Mouse (Mus musculus) hindbrain, postnatal 0 days (tissue): ENCODE data around the gene Sertad2. TPM values are rescaled to one million over a fixed set of nuclear protein-coding genes. Genes with fewer than 3 reads are reported as not detected.

ENCODE experiments used
- ATAC-seq: fragments of 200-750 bp; cut with Nextera tagmentation; 2 replicates; pipeline ENCODE4 v1.8.0; 2017; ENCODE audit warnings: mild to moderate bottlenecking, moderate TSS enrichment, moderate library complexity
- DNase-seq: peaks from one replicate; pipeline ENCODE4 v3.0.0-alpha.2; 2015; ENCODE audit warnings: low spot score
- H3K27ac ChIP-seq: fragments of 300-500 bp; sonication (generic); 2 replicates; pipeline ENCODE4 v1.5.1; 2014; ENCODE audit warnings: mild to moderate bottlenecking
- H3K27me3 ChIP-seq: fragments of 300-500 bp; sonication (generic); 2 replicates; pipeline ENCODE4 v1.6.1; 2014; ENCODE audit warnings: low read length, mixed read lengths; ENCODE audit not compliant: insufficient read depth
- H3K36me3 ChIP-seq: fragments of 300-500 bp; sonication (generic); 2 replicates; pipeline ENCODE4 v1.6.1; 2014; ENCODE audit warnings: low read length, mixed read lengths; ENCODE audit not compliant: insufficient read depth
- H3K4me1 ChIP-seq: fragments of 300-500 bp; sonication (generic); 2 replicates; pipeline ENCODE4 v1.6.1; 2014; ENCODE audit warnings: antibody characterized with exemption, low read length, mixed read lengths; ENCODE audit not compliant: insufficient read depth
- H3K4me2 ChIP-seq: fragments of 300-500 bp; sonication (generic); 2 replicates; pipeline ENCODE4 v1.6.1; 2014; ENCODE audit warnings: low read depth, mild to moderate bottlenecking, low read length, moderate library complexity, mixed read lengths
- H3K4me3 ChIP-seq: fragments of 300-500 bp; sonication (generic); 2 replicates; pipeline ENCODE4 v1.5.1; 2014; ENCODE audit warnings: low read length
- H3K9ac ChIP-seq: fragments of 300-500 bp; sonication (generic); replicated peaks from 2 replicates; pipeline ENCODE4 v1.6.1; 2014; ENCODE audit warnings: mild to moderate bottlenecking, low read length, moderate library complexity, mixed read lengths
- H3K9me3 ChIP-seq: fragments of 300-500 bp; sonication (generic); 2 replicates; pipeline ENCODE4 v1.6.1; 2016; ENCODE audit warnings: low read length, mixed read lengths
- CTCF ChIP-seq: IDR thresholded peaks from 2 replicates; pipeline ENCODE4 v1.5.1; 2016; ENCODE audit warnings: antibody characterized with exemption, control low read depth, low read depth
- WGBS: fragments of 180-500 bp; shearing (Covaris S2); extraction: QIAGEN DNeasy Blood & Tissue Kit; methylation state at CpG from one replicate; pipeline ENCODE4 v1.1.7; 2014; 5-methylcytosine and 5-hydroxymethylcytosine counted together
- polyA plus RNA-seq: library from polyadenylated mRNA; unstranded; fragments of >200 nt; fragmentation: Nextera tagmentation; extraction: Ambion mirVana; gene quantifications from 2 replicates; pipeline ENCODE4 v1.2.1, GENCODE M21; 2015
- total RNA-seq: library from RNA; depleted of rRNA; stranded (reverse); fragments of >200 nt; gene quantifications from 2 replicates; pipeline ENCODE4 v1.2.3, GENCODE M21; 2014

Gene Sertad2
- total and polyA plus RNA-seq, 2 experiments from 2014 or later: 18.0 to 38.1 TPM

DNA sequence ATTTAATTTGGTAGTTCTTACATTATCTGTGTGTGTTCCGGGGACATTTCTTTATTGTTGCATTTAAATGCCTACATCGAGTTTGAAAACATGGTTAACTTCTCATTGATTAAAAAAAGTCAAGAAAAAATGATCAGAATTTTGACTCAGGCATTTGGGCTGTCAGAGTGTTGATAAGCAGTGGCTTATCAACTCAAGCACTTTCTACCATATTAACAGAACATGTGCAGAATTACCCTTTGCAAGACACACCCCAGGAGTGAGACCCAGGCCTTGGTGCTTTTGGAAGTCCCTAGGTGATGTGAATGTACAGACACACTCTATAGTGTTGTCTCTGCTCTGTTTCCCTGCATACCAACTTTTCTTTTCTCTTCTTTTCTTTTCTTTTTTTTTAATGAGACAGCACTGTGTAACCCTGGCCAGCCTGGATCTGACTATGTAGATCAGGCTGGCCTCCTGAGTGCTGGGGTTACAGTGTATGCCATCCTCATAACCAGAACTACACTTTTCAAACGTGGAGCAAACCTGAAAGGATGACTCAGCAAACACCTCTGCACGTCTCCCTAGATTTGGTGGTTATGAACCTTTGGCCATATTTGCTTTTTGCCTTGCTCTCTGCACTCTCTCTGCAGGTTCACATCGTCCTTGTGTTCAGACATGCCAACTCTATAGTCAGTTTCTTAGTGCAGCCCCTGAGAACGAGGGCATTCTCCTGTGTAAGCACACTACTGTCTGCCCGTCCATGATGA, 13.3 kb downstream of the Sertad2 start:
- H3K27me3 ChIP-seq: no peaks in the 10 kb centered on the region
- H3K4me3 ChIP-seq: no peak overlapping the region
- no peak for ATAC-seq
- no peaks in the 10 kb centered on the region for H3K9me3 ChIP-seq
- 80% methylated on average over 7 of the region's 7 CpGs for WGBS
- H3K4me1 ChIP-seq: 0 out of 2 replicates have a peak, but pooled peaks cover 3% of the 10 kb centered on the region
- TF ChIP-seq CTCF: no peak
- no peak for DNase-seq
- no peak overlapping the region for H3K27ac ChIP-seq
- H3K36me3 ChIP-seq: no peaks in the 10 kb centered on the region
- H3K4me2 ChIP-seq: no peak overlapping the region
- H3K9ac ChIP-seq: no peak overlapping the region

DNA sequence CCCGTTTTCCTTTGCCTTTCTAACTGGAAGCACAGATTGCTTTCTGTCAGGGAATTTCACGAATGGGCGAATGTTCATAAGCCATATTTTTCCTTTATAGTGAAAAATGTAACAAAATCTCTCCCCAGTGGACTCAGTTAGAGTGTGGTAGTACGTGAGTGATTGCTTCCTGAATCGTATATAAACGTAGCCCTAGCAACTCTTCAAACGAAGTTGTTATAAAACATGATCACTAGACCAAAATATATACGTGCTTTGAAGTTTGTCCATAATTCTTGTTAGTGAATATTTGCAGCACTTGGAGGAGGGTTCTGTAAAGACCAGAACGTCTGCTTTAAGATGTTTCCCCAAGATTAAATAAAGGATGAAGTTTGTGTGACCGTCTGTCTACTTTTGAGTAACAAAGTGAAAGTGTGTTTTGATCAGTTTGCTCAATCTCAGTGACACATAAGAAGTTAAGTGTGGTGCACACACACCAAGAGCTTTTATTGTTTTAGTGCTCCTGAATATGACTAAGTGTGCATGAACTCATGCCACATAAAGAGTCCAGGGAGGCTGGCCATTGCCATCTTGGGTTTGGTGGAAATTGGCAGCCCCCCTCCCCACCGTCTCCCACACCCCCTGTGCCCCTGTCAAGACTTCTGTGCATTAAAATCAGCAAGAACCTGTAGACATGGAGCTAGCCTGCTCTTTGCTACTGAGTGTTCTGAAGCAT, 16.3 kb downstream of the Sertad2 start:
- WGBS: 81% methylated on average over 11 of the region's 11 CpGs
- no peak overlapping the region for H3K27ac ChIP-seq
- no peaks in the 10 kb centered on the region for H3K27me3 ChIP-seq
- DNase-seq: no peak
- peaks cover 3% of the 10 kb centered on the region; the same call in 1 of the 2 replicates for H3K4me1 ChIP-seq
- no peaks in the 10 kb centered on the region for H3K9me3 ChIP-seq
- no peak overlapping the region for H3K4me3 ChIP-seq
- no peak for ATAC-seq
- H3K36me3 ChIP-seq: no peaks in the 10 kb centered on the region
- H3K4me2 ChIP-seq: no peak overlapping the region
- TF ChIP-seq CTCF: no peak
- no peak overlapping the region for H3K9ac ChIP-seq

DNA sequence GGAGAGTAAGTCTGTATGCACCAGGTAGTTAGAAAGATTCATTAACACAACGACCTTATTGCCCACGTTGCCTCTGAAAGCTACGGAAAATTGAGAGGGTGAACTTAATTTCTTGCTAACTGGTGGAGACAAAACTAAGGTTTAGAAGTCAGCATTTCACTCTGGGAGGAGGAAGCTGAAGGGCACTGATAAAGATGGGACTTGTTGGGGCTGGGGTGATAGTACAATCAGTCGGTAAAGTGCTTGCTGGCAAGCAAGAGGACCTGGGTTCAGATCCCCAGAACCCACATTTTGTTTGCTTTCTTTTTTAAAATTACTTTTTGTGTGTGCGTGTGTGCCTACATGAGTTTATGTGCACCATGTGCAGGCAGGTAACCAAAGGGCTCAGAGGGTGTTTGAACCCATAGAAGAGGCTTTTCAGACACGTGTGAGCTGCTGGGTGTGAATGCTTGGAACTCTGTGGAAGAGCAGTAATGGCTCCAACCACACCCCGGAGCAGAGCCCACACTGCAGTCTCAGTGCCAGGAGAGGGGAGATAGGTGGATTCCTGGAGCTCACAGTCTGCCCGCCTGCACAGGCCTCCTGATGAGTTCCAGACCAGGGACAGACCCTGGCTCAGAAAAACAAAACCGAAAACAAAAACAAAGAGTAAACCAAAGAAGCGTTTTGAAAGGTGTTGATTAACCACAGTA, 17.0 kb downstream of the Sertad2 start:
- TF ChIP-seq CTCF: no peak
- DNase-seq (no peak), ATAC-seq (no peak)
- H3K4me2 ChIP-seq: no peak overlapping the region
- H3K4me1 ChIP-seq: peaks cover 3% of the 10 kb centered on the region; the same call in 1 of the 2 replicates
- 74% methylated on average over 10 of the region's 10 CpGs for WGBS
- no peak overlapping the region for H3K9ac ChIP-seq
- H3K4me3 ChIP-seq: no peak overlapping the region
- no peaks in the 10 kb centered on the region for H3K27me3 ChIP-seq
- H3K9me3 ChIP-seq: no peaks in the 10 kb centered on the region
- H3K36me3 ChIP-seq: no peaks in the 10 kb centered on the region
- no peak overlapping the region for H3K27ac ChIP-seq

DNA sequence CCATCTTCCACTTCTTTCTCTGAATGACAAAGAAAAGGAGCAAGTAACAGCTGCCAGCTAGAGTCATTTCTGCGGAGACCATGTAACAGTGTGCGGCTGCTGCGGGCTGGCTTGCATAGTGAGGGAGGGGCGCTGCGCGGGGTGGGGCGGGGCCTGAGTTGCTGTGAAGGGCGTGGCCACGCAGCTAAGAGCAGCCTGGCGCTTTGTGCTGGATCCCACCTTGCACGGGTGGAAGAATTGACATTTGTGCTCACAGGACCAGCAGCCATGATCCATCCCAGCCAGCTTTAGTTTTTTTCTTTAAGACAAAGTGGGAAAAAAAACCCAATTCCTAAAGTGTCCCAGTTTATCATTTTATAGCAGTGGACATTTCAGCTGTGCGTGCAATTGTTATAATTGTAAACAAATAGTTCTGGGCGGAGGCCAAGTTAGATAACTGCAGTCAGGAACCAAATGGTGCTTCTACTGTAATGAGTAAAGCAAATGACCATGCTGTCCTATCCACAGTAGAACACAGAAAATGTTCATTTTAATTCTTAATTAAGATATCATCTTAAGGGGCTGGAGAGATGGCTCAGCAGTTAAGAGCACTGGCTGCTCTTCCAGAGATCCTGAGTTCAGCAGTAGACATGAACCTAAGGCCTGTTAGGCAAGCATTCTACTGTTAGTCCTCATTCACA, 18.4 kb downstream of the Sertad2 start:
- H3K27ac ChIP-seq: peak overlapping the region; percentile 34; the same call in 1 of the 2 replicates
- DNase-seq (peak; percentile 83), ATAC-seq (peak; percentile 96)
- peak overlapping the region; percentile 25 for H3K4me3 ChIP-seq
- peak overlapping the region; percentile 60 for H3K4me2 ChIP-seq
- peak overlapping the region; percentile 25 for H3K9ac ChIP-seq
- H3K36me3 ChIP-seq: no peaks in the 10 kb centered on the region
- H3K9me3 ChIP-seq: no peaks in the 10 kb centered on the region
- WGBS: 6% methylated on average over 13 of the region's 13 CpGs
- TF ChIP-seq CTCF: no peak
- H3K4me1 ChIP-seq: peaks cover 3% of the 10 kb centered on the region; the same call in 1 of the 2 replicates
- H3K27me3 ChIP-seq: no peaks in the 10 kb centered on the region

DNA sequence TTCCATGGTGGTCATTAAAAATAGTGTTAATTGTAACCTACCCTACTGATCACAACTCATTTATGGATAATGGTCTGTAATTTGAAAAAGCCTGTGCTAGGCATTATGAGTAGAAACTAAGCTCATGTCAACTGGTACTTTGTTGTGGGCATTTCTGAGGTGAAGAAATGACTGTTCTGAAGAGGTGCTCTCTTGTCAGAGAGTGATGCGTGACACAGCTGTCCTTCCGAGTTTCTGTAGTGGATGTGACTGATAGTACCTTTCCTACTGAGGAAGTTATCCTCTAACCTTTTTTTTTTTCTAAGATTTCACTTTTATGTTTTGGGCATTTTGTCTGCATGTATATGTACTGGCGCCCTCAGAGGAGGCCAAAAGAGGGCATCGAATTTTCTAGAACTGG, 22.0 kb downstream of the Sertad2 start:
- 96% methylated on average over 4 of the region's 4 CpGs for WGBS
- Histone ChIP-seq H3K27ac (no peak overlapping the region), H3K9me3 (no peaks in the 10 kb centered on the region), H3K4me3 (no peak overlapping the region), H3K9ac (no peak overlapping the region), H3K4me1 (peaks cover 3% of the 10 kb centered on the region; the same call in 1 of the 2 replicates), H3K4me2 (no peak overlapping the region), H3K27me3 (no peaks in the 10 kb centered on the region), H3K36me3 (no peaks in the 10 kb centered on the region)
- no peak for TF ChIP-seq CTCF
- DNase-seq (no peak), ATAC-seq (no peak)

DNA sequence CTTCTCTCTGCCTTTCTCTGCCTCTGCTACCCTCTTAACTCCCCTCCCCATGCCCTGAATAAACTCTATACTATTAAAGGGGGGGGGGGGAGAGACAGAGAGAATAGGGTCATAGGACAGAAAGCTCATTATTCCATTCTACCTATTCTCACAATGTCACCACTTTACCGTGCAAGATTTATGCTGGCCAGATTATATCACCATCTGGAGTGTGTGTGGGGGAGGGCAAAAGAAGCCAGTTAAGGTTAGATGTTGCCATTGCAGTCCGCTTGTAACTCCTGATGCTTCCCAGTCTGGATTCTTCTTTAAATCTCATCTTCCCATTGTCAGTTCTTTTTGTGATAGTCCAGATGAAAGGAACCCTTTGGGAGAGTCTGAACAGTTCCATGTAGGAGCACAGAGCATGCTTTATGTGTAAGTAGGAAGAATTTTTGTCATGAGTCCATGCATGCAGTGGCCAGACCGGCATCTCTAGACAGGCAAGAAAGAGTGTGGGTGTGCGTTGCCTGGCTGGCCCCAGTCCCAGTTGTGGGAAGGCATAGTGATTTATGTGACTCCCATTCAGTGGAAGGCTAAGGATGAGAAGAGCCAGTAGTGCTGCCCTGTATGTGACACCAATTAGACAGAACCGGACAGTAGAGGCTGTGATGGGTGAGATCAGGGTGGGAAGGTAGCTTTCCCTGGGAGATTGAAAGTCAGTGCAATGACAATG, 28.8 kb downstream of the Sertad2 start:
- H3K27ac ChIP-seq: no peak overlapping the region

More for the DNA sequence above, 28.8 kb downstream of the Sertad2 start:
- Histone ChIP-seq H3K4me1 (no peaks in the 10 kb centered on the region), H3K36me3 (no peaks in the 10 kb centered on the region), H3K4me2 (no peak overlapping the region), H3K9ac (no peak overlapping the region), H3K4me3 (no peak overlapping the region), H3K27me3 (no peaks in the 10 kb centered on the region), H3K9me3 (no peaks in the 10 kb centered on the region)
- no peak for TF ChIP-seq CTCF
- DNase-seq (peak; percentile 24), ATAC-seq (peak; percentile 56; the same call in 1 of the 2 replicates)
- WGBS: 50% methylated on average over 5 of the region's 5 CpGs
